Mouse (Mus musculus) embryo, embryonic 9.5 days (tissue): ENCODE measurements around the gene Ces1g.

Experiments
- DNase-seq: peaks from one replicate; pipeline ENCODE4 v3.0.0-alpha.2; 2017; ENCODE audit errors: extremely low spot score

The Ces1g gene

GRCm38 (mm10) chr8:93337207-93337606, at the start of gene Ces1g:
Gene Ces1g (minus strand): TSS chr8:93337308.
- DNase-seq: no peak

- DNase-seq: no peak
Measured at GRCm38 (mm10) chr8:93379625-93380024, 42.5 kb upstream of the Ces1g start, which contains the start of gene Ces1h. Gene Ces1h (minus strand): TSS chr8:93379725.

GRCm38 (mm10) chr8:93369481-93369880, 32.4 kb upstream of the Ces1g start:
- DNase-seq: no peak

- DNase-seq: peak; percentile 4
Measured at GRCm38 (mm10) chr8:93360113-93360512, 23.0 kb upstream of the Ces1g start.

- no peak for DNase-seq
Measured at GRCm38 (mm10) chr8:93339531-93339930, 2.4 kb upstream of the Ces1g start.

GRCm38 (mm10) chr8:93332703-93333102, 4.4 kb downstream of the Ces1g start:
- no peak for DNase-seq

- DNase-seq: no peak
Measured at GRCm38 (mm10) chr8:93331151-93331550, 6.0 kb downstream of the Ces1g start.

- DNase-seq: no peak
Measured at GRCm38 (mm10) chr8:93325123-93325522, 12.0 kb downstream of the Ces1g start.

GRCm38 (mm10) chr8:93317031-93317430, 20.1 kb downstream of the Ces1g start:
- no peak for DNase-seq

GRCm38 (mm10) chr8:93315557-93315956, 21.6 kb downstream of the Ces1g start:
- no peak for DNase-seq

GRCm38 (mm10) chr8:93283896-93284295, 53.2 kb downstream of the Ces1g start:
- DNase-seq: no peak

- no peak for DNase-seq
Measured at GRCm38 (mm10) chr8:93282349-93282748, 54.8 kb downstream of the Ces1g start.

- no peak for DNase-seq
Measured at GRCm38 (mm10) chr8:93279556-93279955, 57.6 kb downstream of the Ces1g start, which contains the start of gene Ces1f. Gene Ces1f (minus strand): TSS chr8:93279747.

GRCm38 (mm10) chr8:93278176-93278805, 58.8 kb downstream of the Ces1g start:
- DNase-seq: no peak

GRCm38 (mm10) chr8:93274609-93275008, 62.5 kb downstream of the Ces1g start:
- DNase-seq: no peak

GRCm38 (mm10) chr8:93273321-93273720, 63.8 kb downstream of the Ces1g start:
- DNase-seq: no peak

GRCm38 (mm10) chr8:93272686-93273085, 64.4 kb downstream of the Ces1g start:
- DNase-seq: no peak

GRCm38 (mm10) chr8:93261436-93261835, 75.7 kb downstream of the Ces1g start:
- no peak for DNase-seq

GRCm38 (mm10) chr8:93252400-93252925, 84.6 kb downstream of the Ces1g start:
- no peak for DNase-seq
